Mouse (Mus musculus) myocyte (in vitro differentiated cells): ENCODE measurements at regions not wholly inside any gene's neighbourhood (a gene's known extent, or its start where the extent isn't known, plus 50 kb on each side); places are given as distances from the start of the nearest gene placed in this dataset.

Experiments
- H3K27me3 ChIP-seq: one replicate; pipeline ENCODE4 v1.6.1; 2011; ENCODE audit not compliant: control insufficient read depth, insufficient read depth, insufficient read length
- H3K36me3 ChIP-seq: one replicate; pipeline ENCODE4 v1.6.1; 2011; ENCODE audit not compliant: control insufficient read depth, insufficient read depth
- H3K4me2 ChIP-seq: one replicate; pipeline ENCODE4 v1.6.1; 2011; ENCODE audit warnings: low read depth, control low read depth
- H3K4me3 ChIP-seq: one replicate; pipeline ENCODE4 v1.5.1; 2011; ENCODE audit warnings: mild to moderate bottlenecking, control low read depth, moderate library complexity
- H3K79me2 ChIP-seq: one replicate; pipeline ENCODE4 v1.6.1; 2011; ENCODE audit not compliant: control insufficient read depth, insufficient read depth
- H3ac ChIP-seq: one replicate; pipeline ENCODE4 v1.6.1; 2011; ENCODE audit not compliant: control insufficient read depth, insufficient read length
- CEBPB ChIP-seq: IDR thresholded peaks from 2 replicates; pipeline ENCODE4 v1.6.1; 2011; ENCODE audit warnings: mild to moderate bottlenecking, moderate library complexity; ENCODE audit not compliant: poor library complexity, insufficient read depth, severe bottlenecking
- E2F4 ChIP-seq: IDR thresholded peaks from one replicate; pipeline ENCODE4 v1.6.1; 2011; ENCODE audit warnings: mild to moderate bottlenecking, control low read depth, moderate library complexity; ENCODE audit not compliant: insufficient read depth
- MAX ChIP-seq: IDR thresholded peaks from one replicate; pipeline ENCODE4 v1.6.1; 2011; ENCODE audit warnings: low read depth, mild to moderate bottlenecking, control low read depth
- MYOD1 ChIP-seq, 3 experiments: IDR thresholded peaks; one replicate each; pipeline ENCODE4 v1.6.1; 2011; ENCODE audit warnings: control low read depth in 2 of 3, low read depth in 2 of 3, mild to moderate bottlenecking in 2 of 3, moderate library complexity in 1 of 3; ENCODE audit not compliant: insufficient read length in 2 of 3, control insufficient read depth in 1 of 3
- MYOG ChIP-seq, 3 experiments: IDR thresholded peaks; one replicate each; pipeline ENCODE4 v1.6.1; 2011; ENCODE audit warnings: control low read depth in 2 of 3, low read depth in 2 of 3, mild to moderate bottlenecking in 2 of 3; ENCODE audit not compliant: insufficient read length in 2 of 3, control insufficient read depth in 1 of 3, insufficient read depth in 1 of 3
- POLR2A ChIP-seq: IDR thresholded peaks from one replicate; pipeline ENCODE4 v1.6.1; 2011; ENCODE audit warnings: low read depth, mild to moderate bottlenecking, control low read depth, moderate library complexity; ENCODE audit not compliant: insufficient read length
- POLR2AphosphoS2 ChIP-seq: IDR thresholded peaks from one replicate; pipeline ENCODE4 v1.6.1; 2011; ENCODE audit warnings: low read depth, control low read depth; ENCODE audit not compliant: insufficient read length
- REST ChIP-seq: IDR thresholded peaks from one replicate; pipeline ENCODE4 v1.6.1; 2011; ENCODE audit warnings: mild to moderate bottlenecking, control low read depth, moderate library complexity; ENCODE audit not compliant: insufficient read depth, insufficient read length
- SRF ChIP-seq: IDR thresholded peaks from one replicate; pipeline ENCODE4 v1.6.1; 2011; ENCODE audit warnings: low read depth; ENCODE audit not compliant: control insufficient read depth, insufficient read length
- TCF12 ChIP-seq: IDR thresholded peaks from one replicate; pipeline ENCODE4 v1.6.1; 2011; ENCODE audit warnings: mild to moderate bottlenecking, control low read depth; ENCODE audit not compliant: poor library complexity, insufficient read depth, severe bottlenecking
- TCF3 ChIP-seq: IDR thresholded peaks from one replicate; pipeline ENCODE4 v1.6.1; 2011; ENCODE audit warnings: low read depth, control low read depth; ENCODE audit not compliant: insufficient read length
- USF1 ChIP-seq: IDR thresholded peaks from one replicate; pipeline ENCODE4 v1.6.1; 2011; ENCODE audit warnings: low read depth, mild to moderate bottlenecking, control low read depth, moderate library complexity

DNA sequence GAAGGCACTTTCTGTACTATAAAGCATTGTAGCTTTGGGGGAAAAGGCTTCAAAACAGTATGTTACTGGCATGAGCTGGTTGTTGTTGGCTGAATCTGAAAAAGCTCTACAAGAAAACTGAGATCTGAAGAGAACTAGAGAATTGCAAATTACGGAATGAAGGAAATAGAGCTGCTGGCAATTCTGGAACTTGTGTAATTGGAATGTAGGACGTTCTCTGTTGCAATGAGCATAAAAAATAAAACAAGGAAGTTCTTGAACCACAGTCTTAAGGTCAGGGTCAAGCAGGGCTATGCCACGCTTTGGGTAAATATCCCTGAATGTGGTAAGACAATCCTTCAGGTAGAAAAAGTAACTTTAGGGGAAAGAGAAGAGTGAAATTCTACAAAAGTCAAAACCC is 130.2 kb upstream of the Rprm start:
- no peaks in the 10 kb centered on the region for H3K79me2 ChIP-seq
- no peak overlapping the region for H3K4me2 ChIP-seq
- no peak overlapping the region for H3K4me3 ChIP-seq
- H3ac ChIP-seq, result no peak overlapping the region
- H3K27me3 ChIP-seq, result no peaks in the 10 kb centered on the region
- no peak for TF ChIP-seq CEBPB
- no peak for TF ChIP-seq SRF
- H3K36me3 ChIP-seq, result no peaks in the 10 kb centered on the region

- no peak for TF ChIP-seq E2F4
- no peak for TF ChIP-seq POLR2AphosphoS2
- no peak for TF ChIP-seq MYOD1 (IDR thresholded peaks at IDR 0.05; ENCODE audit: control insufficient read depth in 1 of 3, insufficient read length in 2 of 3, low read depth in 2 of 3)
- no peak for TF ChIP-seq MYOG (IDR thresholded peaks at IDR 0.05; ENCODE audit: control insufficient read depth in 1 of 3, insufficient read depth in 1 of 3, insufficient read length in 2 of 3, low read depth in 2 of 3)
- Histone ChIP-seq H3K27me3 (no peaks in the 10 kb centered on the region), H3K36me3 (no peaks in the 10 kb centered on the region), H3K4me2 (no peak overlapping the region), H3K4me3 (no peak overlapping the region), H3K79me2 (no peaks in the 10 kb centered on the region), H3ac (no peak overlapping the region)
These were observed 143.3 kb upstream of the Rprm start for GRCm38 (mm10) chr2:54228613-54229012.

GRCm38 (mm10) chr2:54229016-54229415 is 143.7 kb upstream of the Rprm start:
- no peak overlapping the region for H3ac ChIP-seq
- no peaks in the 10 kb centered on the region for H3K36me3 ChIP-seq
- no peak overlapping the region for H3K4me2 ChIP-seq
- TF ChIP-seq E2F4 (no peak), CEBPB (no peak), TCF3 (no peak), POLR2AphosphoS2 (no peak), MYOG (IDR thresholded peaks at IDR 0.05; ENCODE audit: control insufficient read depth in 1 of 3, insufficient read depth in 1 of 3, insufficient read length in 2 of 3, low read depth in 2 of 3) (no peak), TCF12 (no peak), SRF (no peak), REST (no peak), MYOD1 (IDR thresholded peaks at IDR 0.05; ENCODE audit: control insufficient read depth in 1 of 3, insufficient read length in 2 of 3, low read depth in 2 of 3) (no peak), USF1 (no peak), POLR2A (no peak), MAX (no peak)
- no peaks in the 10 kb centered on the region for H3K27me3 ChIP-seq
- H3K4me3 ChIP-seq, result no peak overlapping the region
- no peaks in the 10 kb centered on the region for H3K79me2 ChIP-seq

DNA sequence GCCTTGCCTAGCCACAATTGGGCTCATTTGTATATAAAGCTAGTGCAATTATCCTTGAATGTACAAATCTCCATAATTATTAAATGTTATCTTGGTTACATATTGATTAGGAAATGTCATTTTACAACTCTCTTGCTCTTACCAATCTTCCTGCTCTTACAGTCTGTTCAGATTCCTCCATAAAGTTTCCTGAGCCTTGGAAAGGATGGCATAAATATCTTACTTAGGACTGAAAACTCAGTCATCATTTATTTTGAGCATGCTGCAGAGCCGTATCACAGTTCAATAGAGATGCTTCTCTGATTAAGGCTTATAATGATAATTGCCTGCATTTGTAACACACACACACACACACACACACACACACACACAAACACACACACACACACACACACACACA is 151.4 kb upstream of the Rprm start:
- Histone ChIP-seq H3ac (no peak overlapping the region), H3K36me3 (no peaks in the 10 kb centered on the region), H3K27me3 (no peaks in the 10 kb centered on the region), H3K4me3 (no peak overlapping the region), H3K79me2 (no peaks in the 10 kb centered on the region), H3K4me2 (no peak overlapping the region)
- TF ChIP-seq TCF3, result no peak
- no peak for TF ChIP-seq E2F4
- no peak for TF ChIP-seq MYOG (IDR thresholded peaks at IDR 0.05; ENCODE audit: control insufficient read depth in 1 of 3, insufficient read depth in 1 of 3, insufficient read length in 2 of 3, low read depth in 2 of 3)
- TF ChIP-seq POLR2AphosphoS2, result no peak
- TF ChIP-seq USF1, result no peak
- no peak for TF ChIP-seq MYOD1 (IDR thresholded peaks at IDR 0.05; ENCODE audit: control insufficient read depth in 1 of 3, insufficient read length in 2 of 3, low read depth in 2 of 3)
- TF ChIP-seq CEBPB, result no peak

DNA sequence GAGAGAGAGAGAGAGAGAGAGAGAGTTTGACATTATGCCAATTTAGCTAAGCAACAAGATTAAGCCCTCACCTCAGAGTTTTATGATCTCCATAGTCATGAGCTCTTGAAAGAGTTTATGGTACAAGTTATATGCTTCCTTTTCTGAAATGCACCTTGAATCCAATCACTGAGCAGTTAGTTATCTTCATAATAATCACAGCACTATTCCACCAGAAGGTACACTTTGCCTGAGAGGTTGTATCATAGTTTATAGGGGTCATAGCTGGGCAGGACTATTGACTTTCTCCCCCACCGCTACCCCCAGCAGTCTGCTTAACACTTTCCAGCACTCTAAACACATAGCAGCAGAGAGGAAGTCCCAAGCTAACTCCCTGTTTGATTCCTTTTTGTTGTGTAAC is 151.8 kb upstream of the Rprm start:
- Histone ChIP-seq H3K4me3 (no peak overlapping the region), H3K27me3 (no peaks in the 10 kb centered on the region), H3K36me3 (no peaks in the 10 kb centered on the region), H3ac (no peak overlapping the region), H3K79me2 (no peaks in the 10 kb centered on the region), H3K4me2 (no peak overlapping the region)
- TF ChIP-seq USF1 (no peak), MYOD1 (IDR thresholded peaks at IDR 0.05; ENCODE audit: control insufficient read depth in 1 of 3, insufficient read length in 2 of 3, low read depth in 2 of 3) (no peak), MYOG (IDR thresholded peaks at IDR 0.05; ENCODE audit: control insufficient read depth in 1 of 3, insufficient read depth in 1 of 3, insufficient read length in 2 of 3, low read depth in 2 of 3) (no peak), E2F4 (no peak), SRF (no peak), TCF3 (no peak), MAX (no peak), POLR2A (no peak), REST (no peak), POLR2AphosphoS2 (no peak), TCF12 (no peak)
